Mouse (Mus musculus) E14TG2a.4 (cell line): ENCODE measurements at regions not wholly inside any gene's neighbourhood (a gene's known extent, or its start where the extent isn't known, plus 50 kb on each side); places are given as distances from the start of the nearest gene placed in this dataset.
A peak's percentile ranks its signal among the peaks of the same experiment; 100 is the strongest.

ENCODE experiments used
- H3K27me3 ChIP-seq: 2 replicates; pipeline ENCODE4 v1.6.1; 2014; ENCODE audit warnings: low read length, control low read depth; ENCODE audit not compliant: insufficient read depth
- H3K36me3 ChIP-seq: 2 replicates; pipeline ENCODE4 v1.6.1; 2014; ENCODE audit warnings: low read length, control low read depth; ENCODE audit not compliant: insufficient read depth
- H3K4me1 ChIP-seq: replicated peaks from 2 replicates; pipeline ENCODE4 v1.6.1; 2014; ENCODE audit warnings: low read depth, low read length, control low read depth
- H3K4me3 ChIP-seq: replicated peaks from 2 replicates; pipeline ENCODE4 v1.5.1; 2014; ENCODE audit warnings: mild to moderate bottlenecking, low read length
- H3K9me3 ChIP-seq: 2 replicates; pipeline ENCODE4 v1.6.1; 2014; ENCODE audit warnings: low read length, control low read depth
- CTCF ChIP-seq: conservative IDR thresholded peaks from 2 replicates; pipeline ENCODE4 v1.5.1; 2014; ENCODE audit warnings: low read length
- NANOG ChIP-seq: IDR thresholded peaks from 2 replicates; pipeline ENCODE4 v1.6.1; 2014; ENCODE audit warnings: borderline replicate concordance, low read length, mixed read lengths
- POU5F1 ChIP-seq: IDR thresholded peaks from 2 replicates; pipeline ENCODE4 v1.6.1; 2014; ENCODE audit warnings: low read length, borderline replicate concordance

- no peak overlapping the region for H3K4me3 ChIP-seq
- H3K9me3 ChIP-seq = no peaks in the 10 kb centered on the region
- TF ChIP-seq POU5F1 = no peak
- no peak for TF ChIP-seq NANOG
- no peak for TF ChIP-seq CTCF
- H3K36me3 ChIP-seq = no peaks in the 10 kb centered on the region
- H3K27me3 ChIP-seq = no peaks in the 10 kb centered on the region
- no peaks in the 10 kb centered on the region for H3K4me1 ChIP-seq
Observed at GRCm38 (mm10) chr1:114835926-114836325, 848.6 kb upstream of the Cntnap5a start.

GRCm38 (mm10) chr1:114849671-114850070, 834.9 kb upstream of the Cntnap5a start:
- no peak overlapping the region for H3K4me3 ChIP-seq
- no peaks in the 10 kb centered on the region for H3K27me3 ChIP-seq
- TF ChIP-seq NANOG = peak; percentile 99
- TF ChIP-seq POU5F1 = no peak
- 0 out of 2 replicates have a peak, but pooled peaks cover 5% of the 10 kb centered on the region for H3K9me3 ChIP-seq
- H3K36me3 ChIP-seq = no peaks in the 10 kb centered on the region
- peaks cover 12% of the 10 kb centered on the region for H3K4me1 ChIP-seq

- Histone ChIP-seq H3K36me3 (no peaks in the 10 kb centered on the region), H3K9me3 (no peaks in the 10 kb centered on the region), H3K4me3 (no peak overlapping the region), H3K27me3 (no peaks in the 10 kb centered on the region), H3K4me1 (no peaks in the 10 kb centered on the region)
- no peak for TF ChIP-seq CTCF
- TF ChIP-seq NANOG = no peak
Observed at GRCm38 (mm10) chr1:114860983-114861382, 823.6 kb upstream of the Cntnap5a start.

GRCm38 (mm10) chr1:114862927-114863326, 821.6 kb upstream of the Cntnap5a start:
- H3K4me1 ChIP-seq = no peaks in the 10 kb centered on the region
- no peaks in the 10 kb centered on the region for H3K36me3 ChIP-seq
- TF ChIP-seq NANOG (no peak), CTCF (no peak), POU5F1 (no peak)

GRCm38 (mm10) chr1:114875791-114876190, 808.8 kb upstream of the Cntnap5a start:
- H3K36me3 ChIP-seq = no peaks in the 10 kb centered on the region
- H3K27me3 ChIP-seq = no peaks in the 10 kb centered on the region
- no peak overlapping the region for H3K4me3 ChIP-seq
- TF ChIP-seq CTCF (no peak), POU5F1 (no peak), NANOG (no peak)
- H3K4me1 ChIP-seq = no peaks in the 10 kb centered on the region
- no peaks in the 10 kb centered on the region for H3K9me3 ChIP-seq

More at GRCm38 (mm10) chr1:114862927-114863326, 821.6 kb upstream of the Cntnap5a start:
- no peaks in the 10 kb centered on the region for H3K9me3 ChIP-seq
- H3K4me3 ChIP-seq = no peak overlapping the region
- H3K27me3 ChIP-seq = no peaks in the 10 kb centered on the region
